Mouse (Mus musculus): ENCODE measurements around the gene H2-D1.
A peak's percentile ranks its signal among the peaks of the same experiment; 100 is the strongest.

- TF ChIP-seq CTCF (IDR thresholded peaks at IDR 0.05; ENCODE audit: low read depth, low read length) (peak; percentile 95), POLR2A (IDR thresholded peaks at IDR 0.05; ENCODE audit: extremely low read depth, insufficient read depth, low read length) (no peak)
These were observed 30.5 kb upstream of the H2-D1 start for GRCm38 (mm10) chr17:35232043-35232442.

All from liver, adult 2 months (tissue).